Mouse (Mus musculus) olfactory bulb, adult 2 months (tissue): ENCODE measurements around the gene Inpp5b.

Experiments used
- CTCF ChIP-seq: fragments of 200-500 bp; IDR thresholded peaks from 2 replicates; pipeline ENCODE4 v1.5.1; 2012; ENCODE audit warnings: low read depth, mild to moderate bottlenecking, low read length, moderate library complexity; ENCODE audit not compliant: insufficient read depth
- POLR2A ChIP-seq: fragments of 200-500 bp; IDR thresholded peaks from 2 replicates; pipeline ENCODE4 v1.6.1; 2012; ENCODE audit warnings: mild to moderate bottlenecking, low read depth, low read length, moderate library complexity; ENCODE audit not compliant: insufficient read depth

GRCm38 (mm10) chr4:124694572-124694971 is 47.1 kb upstream of the Inpp5b start:
- TF ChIP-seq CTCF (no peak), POLR2A (no peak)
